Mouse (Mus musculus) liver, adult 2 months (tissue): Measurements from ENCODE around the gene Mylk3. TPM values are rescaled to one million over a fixed set of nuclear protein-coding genes. Genes with fewer than 3 reads are reported as not detected.

Experiments
- DNase-seq: peaks from one replicate; pipeline ENCODE4 v3.0.0-alpha.2; 2011; ENCODE audit warnings: low read depth, low spot score; ENCODE audit errors: extremely low read depth
- H3K27ac ChIP-seq: fragments of 200-500 bp; replicated peaks from 2 replicates; pipeline ENCODE4 v1.5.1; 2012; ENCODE audit warnings: low read depth, mild to moderate bottlenecking, control low read depth, inconsistent platforms, low read length; ENCODE audit not compliant: insufficient read depth
- H3K27me3 ChIP-seq: fragments of 200-500 bp; 2 replicates; pipeline ENCODE4 v1.6.1; 2012; ENCODE audit warnings: mild to moderate bottlenecking, moderate library complexity, low read length, inconsistent platforms; ENCODE audit not compliant: control insufficient read depth, insufficient read depth
- H3K36me3 ChIP-seq: fragments of 200-500 bp; 2 replicates; pipeline ENCODE4 v1.6.1; 2012; ENCODE audit warnings: low read length, inconsistent platforms; ENCODE audit not compliant: control insufficient read depth, insufficient read depth
- H3K4me1 ChIP-seq: fragments of 200-500 bp; 2 replicates; pipeline ENCODE4 v1.6.1; 2011; ENCODE audit warnings: low read length; ENCODE audit not compliant: control insufficient read depth, insufficient read depth
- H3K4me3 ChIP-seq: fragments of 200-500 bp; 2 replicates; pipeline ENCODE4 v1.5.1; 2011; ENCODE audit warnings: low read depth, mild to moderate bottlenecking, control low read depth, low read length, moderate library complexity; ENCODE audit not compliant: insufficient read depth
- H3K79me2 ChIP-seq: fragments of 200-500 bp; 2 replicates; pipeline ENCODE4 v1.6.1; 2012; ENCODE audit warnings: inconsistent platforms, mild to moderate bottlenecking, low read length, moderate library complexity; ENCODE audit not compliant: control insufficient read depth, insufficient read depth
- H3K9ac ChIP-seq: fragments of 200-500 bp; 2 replicates; pipeline ENCODE4 v1.6.1; 2012; ENCODE audit warnings: low read depth, mild to moderate bottlenecking, control low read depth, inconsistent platforms, low read length
- CTCF ChIP-seq: fragments of 200-500 bp; IDR thresholded peaks from 2 replicates; pipeline ENCODE4 v1.5.1; 2011; ENCODE audit warnings: low read depth, low read length, control low read depth
- POLR2A ChIP-seq: fragments of 200-500 bp; IDR thresholded peaks from 2 replicates; pipeline ENCODE4 v1.6.1; 2011; ENCODE audit warnings: low read length, control low read depth; ENCODE audit not compliant: insufficient read depth; ENCODE audit errors: extremely low read depth
- WGBS: fragments of 180-500 bp; shearing (Covaris S2); methylation state at CpG from one replicate; pipeline ENCODE4 v1.1.7; 2018; 5-methylcytosine and 5-hydroxymethylcytosine counted together
- polyA plus RNA-seq: library from polyadenylated mRNA; depleted of rRNA; stranded (reverse); fragments of >200 nt; gene quantifications from 2 replicates; pipeline ENCODE4 v1.2.3, GENCODE M21; 2012
- total RNA-seq: library from RNA; depleted of rRNA; stranded (reverse); fragments of >200 nt; gene quantifications from 2 replicates; pipeline ENCODE4 v1.2.3, GENCODE M21; 2014

Mylk3 gene
- total and polyA plus RNA-seq, 2 experiments, result 0.20 to 0.55 TPM

GRCm38 (mm10) chr8:85396432-85397079 lies 10.4 kb upstream of the Mylk3 start:
- no peak for TF ChIP-seq CTCF
- TF ChIP-seq POLR2A, result no peak
- Histone ChIP-seq H3K27me3 (no peaks in the 10 kb centered on the region), H3K4me3 (no peak overlapping the region), H3K27ac (no peak overlapping the region), H3K9ac (no peak overlapping the region), H3K4me1 (no peaks in the 10 kb centered on the region), H3K36me3 (no peaks in the 10 kb centered on the region), H3K79me2 (no peaks in the 10 kb centered on the region)
- 92% methylated on average over 5 of the region's 5 CpGs for WGBS
- no peak for DNase-seq

DNA sequence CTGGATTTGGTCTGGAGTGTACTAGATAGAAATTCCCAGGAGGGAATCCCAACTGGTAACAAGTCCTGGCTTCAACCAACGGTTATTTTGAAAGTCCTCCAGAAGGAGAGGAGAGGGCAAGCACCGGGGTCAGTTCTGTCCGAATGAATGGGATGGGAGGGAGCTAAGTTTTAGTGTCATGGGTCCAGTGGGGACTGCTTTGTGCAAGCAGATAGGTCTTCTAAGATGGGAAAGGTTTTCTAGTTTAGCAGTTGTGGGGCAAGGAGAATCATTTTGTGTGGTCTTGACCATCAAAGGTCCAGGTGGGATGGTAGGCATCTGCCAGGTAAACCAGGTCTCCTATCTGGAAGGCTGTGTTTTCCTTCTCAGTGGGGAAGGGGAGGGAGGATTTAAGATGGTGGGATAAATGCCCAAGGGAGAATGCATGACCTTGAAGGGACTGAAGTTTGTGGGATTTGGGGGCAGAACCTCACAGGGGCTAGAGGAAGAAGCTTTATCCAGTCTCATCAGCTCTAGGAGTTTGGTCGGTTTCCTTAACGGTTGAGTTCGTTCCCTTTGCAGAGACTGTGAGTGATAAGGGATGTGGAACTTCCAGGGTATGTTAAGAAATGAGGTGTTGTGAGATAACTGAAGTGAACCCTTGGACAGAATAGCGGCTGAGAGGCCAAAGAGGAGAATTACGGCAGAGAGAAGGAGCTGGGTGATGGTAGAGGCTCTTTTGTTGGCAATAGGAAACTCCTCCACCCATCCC lies 9.7 kb upstream of the Mylk3 start:
- TF ChIP-seq CTCF (no peak), POLR2A (no peak)
- H3K9ac ChIP-seq, result no peak overlapping the region
- DNase-seq, result no peak
- WGBS, result 78% methylated on average over 8 of the region's 8 CpGs
- no peaks in the 10 kb centered on the region for H3K36me3 ChIP-seq
- H3K27ac ChIP-seq, result no peak overlapping the region
- H3K4me1 ChIP-seq, result no peaks in the 10 kb centered on the region
- H3K27me3 ChIP-seq, result no peaks in the 10 kb centered on the region
- H3K4me3 ChIP-seq, result no peak overlapping the region
- H3K79me2 ChIP-seq, result no peaks in the 10 kb centered on the region

DNA sequence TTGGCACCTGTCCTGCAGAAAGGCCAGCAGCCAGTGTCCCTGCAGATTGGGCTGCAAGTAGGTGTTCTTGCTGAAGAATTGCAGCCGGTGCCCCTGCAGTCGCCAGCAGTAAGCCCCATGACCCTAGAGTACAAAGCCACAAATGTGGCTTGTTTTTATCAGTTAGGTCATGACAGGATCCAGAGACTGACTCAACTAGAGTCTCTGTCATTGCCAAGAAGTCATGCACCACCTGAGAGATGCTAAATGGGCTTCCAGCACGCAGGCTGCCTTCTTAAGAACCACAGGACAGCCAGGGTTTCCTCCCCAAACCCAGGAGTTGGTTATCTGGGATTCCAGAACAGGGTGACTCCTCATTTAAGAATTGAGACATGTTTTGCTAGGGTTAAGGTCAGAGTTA lies 8.9 kb upstream of the Mylk3 start:
- Histone ChIP-seq H3K27ac (no peak overlapping the region), H3K4me3 (no peak overlapping the region), H3K4me1 (no peaks in the 10 kb centered on the region), H3K79me2 (no peaks in the 10 kb centered on the region), H3K9ac (no peak overlapping the region), H3K36me3 (no peaks in the 10 kb centered on the region), H3K27me3 (no peaks in the 10 kb centered on the region)
- WGBS, result 83% methylated on average over 3 of the region's 3 CpGs
- no peak for TF ChIP-seq POLR2A
- no peak for TF ChIP-seq CTCF
- DNase-seq, result no peak

DNA sequence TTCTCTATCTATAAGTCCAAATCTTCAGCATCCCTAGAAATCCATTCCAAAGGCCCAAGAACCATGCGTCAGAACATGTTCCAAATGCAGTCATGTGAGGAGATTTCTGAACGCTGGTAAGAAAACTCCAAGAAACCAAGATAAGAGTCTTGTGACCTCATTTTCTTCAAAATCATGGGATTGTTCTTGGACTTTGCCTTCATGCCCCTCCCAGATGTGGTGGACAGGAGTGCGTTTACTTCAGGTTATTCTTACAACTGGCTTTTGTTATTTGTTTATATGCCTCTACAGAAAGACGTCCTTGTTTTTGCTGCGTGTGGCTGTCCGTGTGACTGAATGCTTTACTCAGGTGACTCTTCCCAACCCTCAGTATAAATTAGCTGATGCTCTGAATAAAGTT lies 7.1 kb upstream of the Mylk3 start:
- DNase-seq, result no peak
- TF ChIP-seq POLR2A, result no peak
- no peak overlapping the region for H3K4me3 ChIP-seq
- no peak overlapping the region for H3K9ac ChIP-seq
- no peaks in the 10 kb centered on the region for H3K79me2 ChIP-seq
- no peaks in the 10 kb centered on the region for H3K27me3 ChIP-seq
- no peaks in the 10 kb centered on the region for H3K4me1 ChIP-seq
- H3K36me3 ChIP-seq, result no peaks in the 10 kb centered on the region
- no peak overlapping the region for H3K27ac ChIP-seq
- WGBS, result 94% methylated on average over 6 of the region's 6 CpGs

GRCm38 (mm10) chr8:85391438-85391837 lies 5.3 kb upstream of the Mylk3 start:
- H3K79me2 ChIP-seq, result no peaks in the 10 kb centered on the region
- 93% methylated on average over 1 of the region's 1 CpGs for WGBS
- H3K4me3 ChIP-seq, result no peak overlapping the region
- H3K9ac ChIP-seq, result no peak overlapping the region
- no peaks in the 10 kb centered on the region for H3K27me3 ChIP-seq
- no peaks in the 10 kb centered on the region for H3K4me1 ChIP-seq
- H3K27ac ChIP-seq, result no peak overlapping the region
- H3K36me3 ChIP-seq, result no peaks in the 10 kb centered on the region
- no peak for DNase-seq
- TF ChIP-seq POLR2A, result no peak
- TF ChIP-seq CTCF, result no peak

GRCm38 (mm10) chr8:85381926-85382325 lies 4.2 kb downstream of the Mylk3 start:
- no peak overlapping the region for H3K4me3 ChIP-seq
- 75% methylated on average over 4 of the region's 4 CpGs for WGBS
- no peak overlapping the region for H3K9ac ChIP-seq
- DNase-seq, result no peak
- H3K36me3 ChIP-seq, result no peaks in the 10 kb centered on the region
- TF ChIP-seq CTCF (no peak), POLR2A (no peak)
- no peaks in the 10 kb centered on the region for H3K27me3 ChIP-seq
- H3K4me1 ChIP-seq, result no peaks in the 10 kb centered on the region
- H3K79me2 ChIP-seq, result no peaks in the 10 kb centered on the region
- H3K27ac ChIP-seq, result peak overlapping the region; percentile 25; the same call in 1 of the 2 replicates
